Mouse (Mus musculus): ENCODE data around the gene Tmod1.

Tmod1 gene
- long read RNA-seq, experiment 1, transcript Tmod1-201 (10 exons, 3,158 nt) = major isoform, 8 of 10 reads
- long read RNA-seq, experiment 1, partial matches to known transcripts = 2 of 10 reads
- long read RNA-seq, experiment 1, other reads (novel, unspliced or antisense) = 0 of 10 reads
- long read RNA-seq, experiment 2, transcript Tmod1-201 (10 exons, 3,158 nt) = major isoform, 13 of 19 reads
- long read RNA-seq, experiment 2, partial matches to known transcripts = 1 of 19 reads
- long read RNA-seq, experiment 2, other reads (novel, unspliced or antisense) = 5 of 19 reads

- intact Hi-C loops (cut with DNase I) = no loop called here
These were observed at the start of gene Tmod1 for GRCm38 (mm10) chr4:46038892-46039751. Gene Tmod1, plus strand, starts transcription at chr4:46038935.

GRCm38 (mm10) chr4:45990427-45991135 lies 48.2 kb upstream of the Tmod1 start:
- intact Hi-C loops (cut with DNase I) = no loop called here

GRCm38 (mm10) chr4:45998536-45998935 lies 40.2 kb upstream of the Tmod1 start:
- intact Hi-C loops (cut with DNase I) = no loop called here

GRCm38 (mm10) chr4:46008142-46008793 lies 30.5 kb upstream of the Tmod1 start:
- intact Hi-C loops (cut with DNase I) = no loop called here

GRCm38 (mm10) chr4:46011698-46012097 lies 27.0 kb upstream of the Tmod1 start:
- intact Hi-C loops (cut with DNase I) = no loop called here

GRCm38 (mm10) chr4:46015605-46016004 lies 23.1 kb upstream of the Tmod1 start:
- intact Hi-C loops (cut with DNase I) = no loop called here

- intact Hi-C loops (cut with DNase I) = no loop called here
These were observed 15.7 kb upstream of the Tmod1 start for GRCm38 (mm10) chr4:46023021-46023481.

- intact Hi-C loops (cut with DNase I) = no loop called here
These were observed 12.8 kb upstream of the Tmod1 start for GRCm38 (mm10) chr4:46025893-46026292.

- intact Hi-C loops (cut with DNase I) = no loop called here
These were observed 10.5 kb upstream of the Tmod1 start for GRCm38 (mm10) chr4:46028224-46028623.

GRCm38 (mm10) chr4:46028781-46029180 lies 10.0 kb upstream of the Tmod1 start:
- intact Hi-C loops (cut with DNase I) = no loop called here

GRCm38 (mm10) chr4:46029552-46029951 lies 9.2 kb upstream of the Tmod1 start:
- intact Hi-C loops (cut with DNase I) = no loop called here

- intact Hi-C loops (cut with DNase I) = loop anchor here (5.0 kb wide), 1 partner anchor 90 kb away; no protein-coding TSS in a partner anchor
These were observed 6.3 kb upstream of the Tmod1 start for GRCm38 (mm10) chr4:46032448-46032847.

- intact Hi-C loops (cut with DNase I) = loop anchor here (5.0 kb wide), 1 partner anchor 89 kb away; no protein-coding TSS in a partner anchor
These were observed 5.5 kb upstream of the Tmod1 start for GRCm38 (mm10) chr4:46033197-46033596.

GRCm38 (mm10) chr4:46038591-46038891 lies 194 bp upstream of the Tmod1 start:
- intact Hi-C loops (cut with DNase I) = no loop called here

GRCm38 (mm10) chr4:46039899-46040298 lies 1.2 kb downstream of the Tmod1 start:
- intact Hi-C loops (cut with DNase I) = no loop called here

GRCm38 (mm10) chr4:46040594-46041192 lies 2.0 kb downstream of the Tmod1 start:
- intact Hi-C loops (cut with DNase I) = no loop called here

- intact Hi-C loops (cut with DNase I) = no loop called here
These were observed 3.2 kb downstream of the Tmod1 start for GRCm38 (mm10) chr4:46041761-46042504.

GRCm38 (mm10) chr4:46042505-46042850 lies 3.7 kb downstream of the Tmod1 start:
- intact Hi-C loops (cut with DNase I) = no loop called here

- intact Hi-C loops (cut with DNase I) = no loop called here
These were observed 4.6 kb downstream of the Tmod1 start for GRCm38 (mm10) chr4:46043361-46043760.

GRCm38 (mm10) chr4:46047971-46048370 lies 9.2 kb downstream of the Tmod1 start:
- intact Hi-C loops (cut with DNase I) = no loop called here
